Comparison of ENCODE assay signal across 7 mouse cellular contexts in genomic region chr1:136550851-136551540, GRCm38 (mm10).
DNase-seq lines count a peak whose midpoint lies in the region; ATAC-seq and TF ChIP-seq lines count a peak whose summit lies in the region.

No protein-coding gene starts in this region.

- no peak overlapping the region for H3K27ac ChIP-seq in forebrain, embryonic 14.5 days (ENCODE audit: low read depth, low read length)
- no peak overlapping the region for H3K27ac ChIP-seq in hindbrain, embryonic 15.5 days (replicated peaks)
- peak overlapping the region; percentile 83 for H3K27ac ChIP-seq in left cerebral cortex, adult 2 months
- H3K27ac ChIP-seq in midbrain, embryonic 13.5 days = 0 out of 2 replicates have a peak overlapping the region, but pooled peaks have one; percentile 6
- H3K27ac ChIP-seq in small intestine, adult 2 months (ENCODE audit: insufficient read depth, low read depth, low read length) = no peak overlapping the region

- TF ChIP-seq POLR2A in small intestine, adult 2 months (IDR thresholded peaks at IDR 0.05; ENCODE audit: low read depth, low read length) = no peak

- ATAC-seq in cerebellum, adult (ENCODE audit: insufficient number of reproducible peaks, low FRiP score, low TSS enrichment) = peak; percentile 86
- peak; percentile 63 for ATAC-seq in forebrain, embryonic 14.5 days
- peak; percentile 69 for ATAC-seq in hindbrain, embryonic 15.5 days (ENCODE audit: low FRiP score, low read depth)
- ATAC-seq in midbrain, embryonic 13.5 days = peak; percentile 74

- no peaks in the 10 kb centered on the region for H3K4me1 ChIP-seq in forebrain, embryonic 14.5 days (ENCODE audit: control insufficient read depth, insufficient read depth, low read length)
- H3K4me1 ChIP-seq in hindbrain, embryonic 15.5 days (replicated peaks) = no peaks in the 10 kb centered on the region
- no peaks in the 10 kb centered on the region for H3K4me1 ChIP-seq in midbrain, embryonic 13.5 days (replicated peaks)
- no peaks in the 10 kb centered on the region for H3K4me1 ChIP-seq in small intestine, adult 2 months (ENCODE audit: control insufficient read depth, insufficient read depth, insufficient read length, low read length)

- TF ChIP-seq CTCF in left cerebral cortex, adult 2 months (IDR thresholded peaks at IDR 0.05) = peak; percentile 99
- TF ChIP-seq CTCF in small intestine, adult 2 months (IDR thresholded peaks at IDR 0.05; ENCODE audit: extremely low read depth, insufficient read length, insufficient replicate concordance, low read depth, low read length) = peak; percentile 94; the same call in 1 of the 2 replicates

- H3K36me3 ChIP-seq in forebrain, embryonic 14.5 days (ENCODE audit: control insufficient read depth, insufficient read depth, low read length) = no peaks in the 10 kb centered on the region
- H3K36me3 ChIP-seq in hindbrain, embryonic 15.5 days = no peaks in the 10 kb centered on the region
- no peaks in the 10 kb centered on the region for H3K36me3 ChIP-seq in midbrain, embryonic 13.5 days
- no peaks in the 10 kb centered on the region for H3K36me3 ChIP-seq in small intestine, adult 2 months (ENCODE audit: control insufficient read depth, insufficient read depth, low read length)

- H3K9ac ChIP-seq in forebrain, embryonic 14.5 days (ENCODE audit: low read length) = no peak overlapping the region
- H3K9ac ChIP-seq in hindbrain, embryonic 15.5 days = no peak overlapping the region
- no peak overlapping the region for H3K9ac ChIP-seq in midbrain, embryonic 13.5 days (replicated peaks)

- H3K4me2 ChIP-seq in forebrain, embryonic 14.5 days (ENCODE audit: low read length) = no peak overlapping the region
- H3K4me2 ChIP-seq in hindbrain, embryonic 15.5 days = no peak overlapping the region
- no peak overlapping the region for H3K4me2 ChIP-seq in midbrain, embryonic 13.5 days (replicated peaks)

- no peak overlapping the region for H3K4me3 ChIP-seq in forebrain, embryonic 14.5 days (ENCODE audit: low read depth, low read length)
- H3K4me3 ChIP-seq in hindbrain, embryonic 15.5 days = no peak overlapping the region
- peak overlapping the region; percentile 23; the same call in 1 of the 2 replicates for H3K4me3 ChIP-seq in left cerebral cortex, adult 2 months
- no peak overlapping the region for H3K4me3 ChIP-seq in midbrain, embryonic 13.5 days (replicated peaks)
- no peak overlapping the region for H3K4me3 ChIP-seq in small intestine, adult 2 months (ENCODE audit: low read depth, low read length)

- peak; percentile 94 for DNase-seq in NIH3T3 (ENCODE audit: low read depth)
- peak; percentile 86 for DNase-seq in forebrain, embryonic 14.5 days (ENCODE audit: low spot score)
- peak; percentile 82 to 91 for DNase-seq in left cerebral cortex, adult 2 months (ENCODE audit: extremely low spot score in 1 of 2, low spot score in 2 of 2)

- H3K9me3 ChIP-seq in forebrain, embryonic 14.5 days (replicated peaks; ENCODE audit: control insufficient read depth, low read length) = no peaks in the 10 kb centered on the region
- no peaks in the 10 kb centered on the region for H3K9me3 ChIP-seq in hindbrain, embryonic 15.5 days
- H3K9me3 ChIP-seq in midbrain, embryonic 13.5 days = no peaks in the 10 kb centered on the region

- no peaks in the 10 kb centered on the region for H3K27me3 ChIP-seq in forebrain, embryonic 14.5 days (replicated peaks; ENCODE audit: control insufficient read depth, insufficient read depth, low read length)
- no peaks in the 10 kb centered on the region for H3K27me3 ChIP-seq in hindbrain, embryonic 15.5 days
- H3K27me3 ChIP-seq in midbrain, embryonic 13.5 days = no peaks in the 10 kb centered on the region
- no peaks in the 10 kb centered on the region for H3K27me3 ChIP-seq in small intestine, adult 2 months (ENCODE audit: control insufficient read depth, insufficient read depth, low read length)

- 30% methylated on average over 16 of the region's 16 CpGs for WGBS in forebrain, embryonic 14.5 days
- 26% methylated on average over 16 of the region's 16 CpGs for WGBS in hindbrain, embryonic 15.5 days
- WGBS in midbrain, embryonic 13.5 days = 29% methylated on average over 16 of the region's 16 CpGs
- WGBS in small intestine, adult 2 months = 20% methylated on average over 16 of the region's 16 CpGs

- intact Hi-C loops in left cerebral cortex, adult 2 months (cut with DNase I) = loop anchor here (2.0 to 10.0 kb wide), 6 partner anchors 76 to 1494 kb away; no protein-coding TSS in a partner anchor

Comparison
In these comparisons a context has a peak if more than half of its experiments do, and no peak if none do; other contexts are left out.
1. H3K27ac ChIP-seq: peak in left cerebral cortex, adult 2 months (single experiment) and midbrain, embryonic 13.5 days (single experiment); none in forebrain, embryonic 14.5 days (single experiment), hindbrain, embryonic 15.5 days (single experiment) and small intestine, adult 2 months (single experiment).
2. Peak in every context shown above with its lines, with median percentiles within 50 percentile points of each other: DNase-seq and ATAC-seq.